26 mouse cellular contexts compared by ENCODE assay signal in genomic region chr7:134237356-134237755, GRCm38 (mm10).
"Had no signal": no experiment of that assay in that cellular context is flagged by ENCODE, and none has a peak within 500 bp of the region (broad histone marks: within the 10 kb centered on the region; RNA-seq: fewer than 3 reads in every experiment).

No protein-coding gene starts in this region.

- H3K9me3 ChIP-seq: heart, embryonic 13.5 days; heart, embryonic 15.5 days; hindbrain, embryonic 12.5 days; intestine, embryonic 15.5 days; limb, embryonic 10.5 days; limb, embryonic 12.5 days; liver, embryonic 13.5 days; liver, embryonic 15.5 days had no signal

- H3K36me3 ChIP-seq: heart, embryonic 13.5 days; heart, embryonic 15.5 days; hindbrain, embryonic 12.5 days; intestine, embryonic 15.5 days; limb, embryonic 10.5 days; limb, embryonic 12.5 days; liver, embryonic 13.5 days; liver, embryonic 15.5 days had no signal

- DNase-seq: heart, adult 18-20 months; heart, postnatal 14 days; heart, postnatal 36 days; kidney, adult 18-20 months; kidney, adult 8-10 months; kidney, postnatal 10 days; kidney, postnatal 25 days; kidney, postnatal 4 days; liver; liver, embryonic 13.5 days; liver, postnatal 0 days had no signal

- H3K4me1 ChIP-seq: heart, embryonic 13.5 days; heart, embryonic 15.5 days; hindbrain, embryonic 12.5 days; liver, embryonic 13.5 days; liver, embryonic 15.5 days had no signal

- H3K27me3 ChIP-seq: heart, embryonic 13.5 days; heart, embryonic 15.5 days; hindbrain, embryonic 12.5 days; intestine, embryonic 15.5 days; liver, embryonic 13.5 days; liver, embryonic 15.5 days had no signal

- H3K9ac ChIP-seq: heart, embryonic 13.5 days; heart, embryonic 15.5 days; hindbrain, embryonic 12.5 days; hindbrain, embryonic 14.5 days; intestine, embryonic 15.5 days; limb, embryonic 12.5 days; liver, embryonic 13.5 days; liver, embryonic 15.5 days; liver, postnatal 0 days had no signal

- H3K4me3 ChIP-seq: heart, embryonic 13.5 days; heart, embryonic 15.5 days; hindbrain, embryonic 12.5 days; intestine, embryonic 15.5 days; layer of hippocampus, adult 2 months; left cerebral cortex, adult 2 months; limb, embryonic 10.5 days; limb, embryonic 12.5 days; liver, embryonic 13.5 days; liver, embryonic 15.5 days had no signal

- H3K27ac ChIP-seq: heart, embryonic 13.5 days; heart, embryonic 15.5 days; hindbrain, embryonic 12.5 days; hindbrain, embryonic 14.5 days; intestine, embryonic 15.5 days; layer of hippocampus, adult 2 months; left cerebral cortex, adult 2 months; limb, embryonic 10.5 days; limb, embryonic 12.5 days; liver, embryonic 13.5 days; liver, embryonic 15.5 days had no signal

- H3K4me2 ChIP-seq: heart, embryonic 11.5 days; heart, embryonic 13.5 days; heart, embryonic 15.5 days; hindbrain, embryonic 12.5 days; hindbrain, embryonic 14.5 days; intestine, embryonic 15.5 days; limb, embryonic 12.5 days; liver, embryonic 11.5 days; liver, embryonic 13.5 days; liver, embryonic 15.5 days had no signal

- ATAC-seq: hindbrain, embryonic 16.5 days; inflammation-experienced regulatory T-cells, adult 6 months; intestine, embryonic 15.5 days; intestine, postnatal 0 days; liver, postnatal 0 days had no signal
